Mouse (Mus musculus): Measurements from ENCODE around the gene Optc. TPM values are rescaled to one million over a fixed set of nuclear protein-coding genes. Genes with fewer than 3 reads are reported as not detected.
A peak's percentile ranks its signal among the peaks of the same experiment; 100 is the strongest.

Gene Optc
- polyA plus RNA-seq, 1 experiment from 2014 or later, result 2.0 TPM

DNA sequence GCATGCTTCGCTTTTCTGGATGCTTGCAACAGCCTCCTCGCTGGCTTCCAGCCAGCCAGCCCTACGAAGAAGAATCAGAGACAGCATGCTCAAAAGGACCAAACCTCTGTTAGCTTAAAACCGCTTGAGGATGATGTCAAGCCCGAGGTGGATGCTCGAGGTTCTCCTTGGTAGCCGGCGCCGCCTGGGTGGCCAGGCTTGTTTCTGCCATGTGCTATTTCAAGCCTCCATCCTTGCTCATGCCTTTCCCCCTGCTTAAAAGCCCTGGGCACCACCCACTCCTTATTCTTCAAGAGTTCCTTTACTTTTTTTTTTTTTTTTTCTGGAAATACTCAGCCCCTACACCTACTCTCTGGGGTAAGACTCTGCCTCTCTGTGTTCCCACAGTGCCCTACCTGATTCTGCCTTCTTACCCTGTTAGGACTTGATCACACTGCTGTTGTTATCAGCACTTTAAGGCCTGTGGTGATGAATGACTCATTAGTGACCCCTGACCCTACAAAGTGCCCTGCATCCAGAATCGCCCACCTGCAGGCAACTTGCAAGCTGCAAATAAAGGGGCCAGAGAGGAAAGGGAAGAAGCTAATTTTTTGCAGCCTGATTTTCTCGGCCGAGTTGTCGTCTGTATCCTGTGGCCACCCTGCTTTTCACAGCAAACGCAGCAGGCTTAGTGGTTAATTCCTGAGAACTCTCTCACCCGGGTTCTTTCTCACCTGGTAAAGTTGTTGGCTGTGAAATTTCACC lies 52.4 kb downstream of the Optc start:
- no peaks in the 10 kb centered on the region for H3K36me3 ChIP-seq
- whole genome bisulfite sequencing, result 3% methylated on average over 15 of the region's 15 CpGs
- H3K27ac ChIP-seq, result 0 out of 2 replicates have a peak overlapping the region, but pooled peaks have one; percentile 12
- H3K4me1 ChIP-seq, result peaks cover 39% of the 10 kb centered on the region
- H3K4me3 ChIP-seq, result no peak overlapping the region; the same call in 1 of the 2 replicates
- no peaks in the 10 kb centered on the region for H3K9me3 ChIP-seq (replicated peaks)
- H3K27me3 ChIP-seq, result peaks cover 44% of the 10 kb centered on the region
- no peak overlapping the region for H3K9ac ChIP-seq
- no peak for ATAC-seq (ENCODE audit: low FRiP score)
- H3K4me2 ChIP-seq (replicated peaks), result peak overlapping the region; percentile 48

DNA sequence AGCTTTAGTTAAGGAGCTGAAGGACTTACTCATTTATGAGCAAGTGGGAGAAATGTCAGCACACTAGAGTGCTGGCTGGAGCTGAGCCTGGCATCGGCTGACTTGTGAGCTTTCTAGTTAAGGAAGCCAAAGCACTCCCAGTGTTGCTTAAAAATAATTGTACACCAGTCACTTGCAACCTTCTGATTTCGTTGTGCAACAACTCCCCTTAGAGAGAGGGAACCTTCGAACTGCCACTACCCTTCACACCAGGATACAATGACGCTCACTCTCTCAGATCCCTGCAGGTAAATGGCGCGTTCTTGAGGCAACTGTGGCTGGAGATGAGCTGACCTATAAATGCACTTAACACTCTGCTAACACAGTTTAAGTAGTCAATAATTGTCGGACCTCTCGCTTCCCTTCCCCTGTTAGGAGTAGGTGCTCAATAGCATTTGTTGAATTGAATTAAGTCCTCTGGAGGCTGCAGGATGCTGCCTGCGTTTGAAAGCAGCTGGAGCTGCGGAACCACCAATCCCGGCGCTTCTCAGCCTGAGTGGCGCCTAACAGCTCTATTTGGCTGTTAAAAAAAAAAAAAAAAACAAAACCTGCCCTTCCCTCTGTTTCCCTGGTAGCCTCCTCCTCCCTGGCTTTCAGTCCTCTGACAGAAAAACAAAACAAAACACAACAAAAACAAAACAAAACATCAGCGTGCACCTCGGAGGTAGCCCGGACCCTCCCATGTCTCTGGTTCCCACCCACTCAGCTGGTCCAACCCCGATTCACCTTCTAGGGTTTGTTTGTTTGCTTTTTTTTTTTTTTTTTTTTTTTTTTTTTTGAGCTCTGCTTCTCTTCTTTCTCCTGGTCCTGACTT lies 53.2 kb downstream of the Optc start:
- H3K27ac ChIP-seq, result 0 out of 2 replicates have a peak overlapping the region, but pooled peaks have one; percentile 12
- ATAC-seq (ENCODE audit: low FRiP score), result 0 out of 2 replicates have a peak, but pooled peaks have one; percentile 15
- no peaks in the 10 kb centered on the region for H3K36me3 ChIP-seq
- WGBS, result 3% methylated on average over 17 of the region's 17 CpGs
- peaks cover 44% of the 10 kb centered on the region for H3K27me3 ChIP-seq
- H3K4me3 ChIP-seq, result peak overlapping the region; percentile 17
- no peaks in the 10 kb centered on the region for H3K9me3 ChIP-seq (replicated peaks)
- H3K4me1 ChIP-seq, result peaks cover 33% of the 10 kb centered on the region
- H3K4me2 ChIP-seq (replicated peaks), result peak overlapping the region; percentile 48
- no peak overlapping the region; the same call in 1 of the 2 replicates for H3K9ac ChIP-seq

Other genes starting within 250 kb of the Optc start
- gene Zbed6, start 247.1 kb downstream of the Optc start, polyA plus RNA-seq (2016; fragmentation: Nextera tagmentation; extraction: Ambion mirVana), result not detected in 2 replicates
- gene Gm38394, start 246.7 kb downstream of the Optc start, polyA plus RNA-seq (2016; fragmentation: Nextera tagmentation; extraction: Ambion mirVana), result 6.9 and 7.2 TPM in 2 replicates
- gene Lax1, start 217.9 kb downstream of the Optc start, polyA plus RNA-seq (2016; fragmentation: Nextera tagmentation; extraction: Ambion mirVana), result 0.12 and 0.33 TPM in 2 replicates
- gene Atp2b4, start 107.0 kb downstream of the Optc start, polyA plus RNA-seq (2016; fragmentation: Nextera tagmentation; extraction: Ambion mirVana), result 12.2 and 16.3 TPM in 2 replicates
- 7.2 and 10.5 TPM in 2 replicates for gene Prelp, start 13.4 kb upstream of the Optc start, polyA plus RNA-seq (2016; fragmentation: Nextera tagmentation; extraction: Ambion mirVana)
- gene Fmod, start 129.3 kb upstream of the Optc start, polyA plus RNA-seq (2016; fragmentation: Nextera tagmentation; extraction: Ambion mirVana), result 12.7 and 19.8 TPM in 2 replicates
- 90.4 and 105 TPM in 2 replicates for gene Btg2, start 171.1 kb upstream of the Optc start, polyA plus RNA-seq (2016; fragmentation: Nextera tagmentation; extraction: Ambion mirVana)
- 0.13 TPM in 1 of 2 replicates, not detected in the other for gene Chit1, start 203.2 kb upstream of the Optc start, polyA plus RNA-seq (2016; fragmentation: Nextera tagmentation; extraction: Ambion mirVana)

Data from hindbrain, embryonic 12.5 days (tissue).